Mouse (Mus musculus) neural tube, embryonic 11.5 days (tissue): Measurements from ENCODE around the gene Arrb2. TPM values are rescaled to one million over a fixed set of nuclear protein-coding genes. Genes with fewer than 3 reads are reported as not detected.
A peak's percentile ranks its signal among the peaks of the same experiment; 100 is the strongest.

Experiments
- ATAC-seq: fragments of 200-750 bp; cut with Nextera tagmentation; 2 replicates; pipeline ENCODE4 v1.8.0; 2017; ENCODE audit warnings: moderate number of reproducible peaks, mild to moderate bottlenecking, moderate TSS enrichment, moderate library complexity; ENCODE audit not compliant: insufficient read depth, low FRiP score, low TSS enrichment
- DNase-seq: peaks from one replicate; pipeline ENCODE4 v3.0.0-alpha.2; 2015; ENCODE audit warnings: low spot score
- H3K27ac ChIP-seq: fragments of 300-500 bp; sonication (generic); 2 replicates; pipeline ENCODE4 v1.5.1; 2014; ENCODE audit warnings: low read depth, mild to moderate bottlenecking, low read length
- H3K27me3 ChIP-seq: fragments of 300-500 bp; sonication (generic); 2 replicates; pipeline ENCODE4 v1.6.1; 2014; ENCODE audit warnings: mild to moderate bottlenecking, low read length, mixed read lengths; ENCODE audit not compliant: control insufficient read depth, insufficient read depth
- H3K36me3 ChIP-seq: fragments of 300-500 bp; sonication (generic); 2 replicates; pipeline ENCODE4 v1.6.1; 2014; ENCODE audit warnings: mild to moderate bottlenecking, low read length, moderate library complexity, mixed read lengths; ENCODE audit not compliant: control insufficient read depth, insufficient read depth
- H3K4me1 ChIP-seq: fragments of 300-500 bp; sonication (generic); 2 replicates; pipeline ENCODE4 v1.6.1; 2014; ENCODE audit warnings: low read length, mixed read lengths; ENCODE audit not compliant: control insufficient read depth, insufficient read depth
- H3K4me2 ChIP-seq: fragments of 300-500 bp; sonication (generic); 2 replicates; pipeline ENCODE4 v1.6.1; 2014; ENCODE audit warnings: low read depth, mild to moderate bottlenecking, moderate library complexity
- H3K4me3 ChIP-seq: fragments of 300-500 bp; sonication (generic); 2 replicates; pipeline ENCODE4 v1.5.1; 2014; ENCODE audit warnings: low read depth, low read length
- H3K9ac ChIP-seq: fragments of 300-500 bp; sonication (generic); 2 replicates; pipeline ENCODE4 v1.6.1; 2014; ENCODE audit warnings: mild to moderate bottlenecking, low read length
- H3K9me3 ChIP-seq: fragments of 300-500 bp; sonication (generic); 2 replicates; pipeline ENCODE4 v1.6.1; 2016; ENCODE audit warnings: low read length; ENCODE audit not compliant: control insufficient read depth
- WGBS: fragments of 180-500 bp; shearing (Covaris S2); extraction: QIAGEN DNeasy Blood & Tissue Kit; methylation state at CpG from one replicate; pipeline ENCODE4 v1.1.7; 2014; 5-methylcytosine and 5-hydroxymethylcytosine counted together
- polyA plus RNA-seq: library from polyadenylated mRNA; unstranded; fragments of >200 nt; fragmentation: Nextera tagmentation; extraction: Ambion mirVana; gene quantifications from 2 replicates; pipeline ENCODE4 v1.2.1, GENCODE M21; 2014

The Arrb2 gene
- polyA plus RNA-seq, 1 experiment from 2014 or later, result 24.2 TPM

DNA sequence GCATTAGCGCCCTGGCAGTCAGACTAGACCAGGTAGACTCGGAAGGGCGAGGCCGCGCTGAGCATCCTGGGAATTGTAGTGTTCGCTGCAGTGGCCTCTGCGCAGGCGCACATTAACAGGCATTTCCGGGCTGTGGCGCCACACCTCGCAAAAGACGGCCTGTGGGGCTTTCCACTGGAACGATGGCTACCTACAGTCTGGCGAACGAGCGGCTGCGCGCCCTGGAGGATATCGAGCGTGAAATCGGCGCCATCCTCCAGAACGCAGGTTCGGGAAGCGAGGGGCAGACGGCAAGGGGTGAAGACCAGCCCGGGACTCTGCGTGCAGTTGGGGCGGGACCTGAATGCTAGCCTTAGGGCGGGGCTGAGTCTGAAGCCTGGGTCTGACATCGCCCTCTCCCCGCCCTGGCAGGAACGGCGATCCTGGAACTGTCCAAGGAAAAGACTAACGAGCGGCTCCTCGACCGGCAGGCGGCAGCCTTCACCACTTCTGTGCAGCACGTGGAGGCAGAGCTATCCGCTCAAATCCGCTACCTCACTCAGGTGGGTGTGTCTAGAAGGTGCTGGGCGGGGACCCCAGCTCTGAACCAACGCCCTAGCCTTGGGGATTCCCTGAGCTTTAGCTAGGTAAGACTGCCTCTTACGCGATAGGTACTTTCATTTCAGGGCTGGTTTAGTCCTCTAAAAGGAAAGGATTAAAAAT lies 19.5 kb downstream of the Arrb2 start, which contains the start of gene Med11:
TSS of gene Med11 (plus strand) at position 123 of the 702 bp plus-strand sequence.
- no peaks in the 10 kb centered on the region for H3K27me3 ChIP-seq
- under 1% methylated on average over 46 of the region's 46 CpGs for WGBS
- peak; percentile 94 for DNase-seq
- no peaks in the 10 kb centered on the region for H3K36me3 ChIP-seq
- H3K9ac ChIP-seq, result peak within 1 kb of the TSS; percentile 71
- H3K4me3 ChIP-seq, result peak within 1 kb of the TSS; percentile 58
- peak; percentile 95 for ATAC-seq
- H3K9me3 ChIP-seq, result no peaks in the 10 kb centered on the region
- H3K4me2 ChIP-seq, result peak within 1 kb of the TSS; percentile 63
- H3K4me1 ChIP-seq, result 0 out of 2 replicates have a peak, but pooled peaks cover 3% of the 10 kb centered on the region
- peak within 1 kb of the TSS; percentile 94 for H3K27ac ChIP-seq

DNA sequence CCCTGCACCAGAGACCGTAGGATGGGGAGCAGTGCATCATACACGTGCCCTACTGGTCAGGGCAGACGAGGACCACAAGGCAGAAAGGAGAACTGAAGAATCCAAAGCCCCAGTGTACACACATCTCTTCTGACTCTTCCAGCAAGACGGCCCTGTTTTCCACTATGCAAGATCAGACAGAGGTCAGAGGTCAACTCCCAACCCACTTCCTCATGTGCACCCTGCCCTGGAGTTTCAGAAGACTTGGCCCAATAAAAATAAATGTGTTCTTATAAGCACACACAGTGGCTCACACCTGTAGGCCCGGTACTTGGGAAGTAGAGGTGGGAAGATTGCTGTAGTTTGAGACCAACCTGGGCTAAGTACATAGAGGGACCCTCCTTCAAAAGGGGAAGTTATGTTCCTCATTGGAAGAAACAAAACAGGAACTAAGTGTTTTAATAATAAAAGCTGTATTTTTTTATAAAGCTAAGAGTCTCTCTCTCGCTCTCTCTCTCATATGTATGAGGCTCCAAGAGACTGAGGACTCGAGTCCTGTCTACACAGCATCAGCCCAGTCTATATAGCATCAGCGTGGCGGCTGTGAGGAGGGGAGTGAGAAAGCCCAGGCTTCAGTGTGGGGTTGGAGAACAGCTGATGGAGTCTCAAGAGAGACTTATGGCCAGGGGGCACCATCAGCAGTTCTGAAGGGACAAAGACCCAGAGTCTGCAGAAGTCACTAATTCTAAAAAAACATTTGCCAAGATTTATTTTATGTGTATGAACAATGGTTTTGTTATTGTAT lies 21.0 kb downstream of the Arrb2 start:
- Histone ChIP-seq H3K9me3 (no peaks in the 10 kb centered on the region), H3K36me3 (no peaks in the 10 kb centered on the region), H3K4me1 (0 out of 2 replicates have a peak, but pooled peaks cover 3% of the 10 kb centered on the region), H3K9ac (no peak overlapping the region), H3K4me2 (no peak overlapping the region), H3K4me3 (no peak overlapping the region), H3K27me3 (peaks cover under 1% of the 10 kb centered on the region; the same call in 1 of the 2 replicates), H3K27ac (no peak overlapping the region)
- DNase-seq (no peak), ATAC-seq (no peak)
- WGBS, result 88% methylated on average over 9 of the region's 9 CpGs

DNA sequence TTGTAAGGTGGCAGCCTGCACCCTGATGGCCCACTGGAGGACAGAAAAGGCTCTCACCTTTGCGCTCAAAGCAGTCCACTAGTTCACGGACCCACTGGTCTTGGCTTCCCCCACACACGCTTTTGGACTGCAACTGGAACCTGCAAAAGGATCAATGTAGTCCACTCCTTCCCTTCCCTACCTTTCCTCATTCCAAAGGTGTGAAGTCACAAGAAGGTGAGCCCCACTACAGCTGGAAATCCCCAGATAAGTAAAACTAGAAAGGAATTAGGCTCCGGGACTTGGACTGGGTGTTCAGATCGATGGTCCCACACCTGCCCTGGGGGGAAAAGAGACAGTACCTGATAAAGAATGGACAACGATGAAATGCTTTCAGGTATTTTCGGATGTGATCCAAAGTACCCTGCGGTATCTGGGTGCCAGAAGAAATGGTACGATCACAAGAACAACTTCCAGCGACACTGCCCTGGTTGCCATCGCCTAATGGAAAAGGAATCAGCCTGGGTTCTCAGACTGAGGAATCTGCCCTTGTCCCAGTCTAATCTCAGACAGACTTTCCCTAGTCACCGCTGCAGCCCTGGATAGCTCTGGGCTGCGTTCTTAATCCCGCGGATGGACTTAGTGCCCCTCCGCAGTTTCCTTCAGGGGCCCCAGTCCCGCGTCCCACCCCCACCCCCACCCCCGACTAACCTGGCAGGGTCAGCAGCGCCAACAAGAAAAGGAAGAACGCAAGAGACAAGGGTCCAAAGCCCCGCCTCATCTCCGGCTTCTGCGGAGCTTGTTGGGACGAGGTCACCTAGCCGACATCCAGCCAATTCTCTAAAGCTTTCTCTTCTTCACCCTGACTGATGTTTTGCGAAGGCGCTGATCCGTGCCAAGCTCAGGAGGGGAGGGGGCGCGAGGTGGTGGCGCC lies 26.5 kb downstream of the Arrb2 start, which contains the start of gene Zmynd15:
TSS of gene Zmynd15 (plus strand) at position 746 of the 913 bp plus-strand sequence.
- Histone ChIP-seq H3K36me3 (no peaks in the 10 kb centered on the region), H3K27ac (no peak within 1 kb of the TSS), H3K4me3 (peak within 1 kb of the TSS; percentile 40), H3K9me3 (no peaks in the 10 kb centered on the region), H3K9ac (peak within 1 kb of the TSS; percentile 50), H3K4me2 (peak within 1 kb of the TSS; percentile 67), H3K27me3 (peaks cover 23% of the 10 kb centered on the region), H3K4me1 (no peaks in the 10 kb centered on the region)
- DNase-seq, result peak; percentile 20
- ATAC-seq, result no peak
- WGBS, result 20% methylated on average over 31 of the region's 32 CpGs

DNA sequence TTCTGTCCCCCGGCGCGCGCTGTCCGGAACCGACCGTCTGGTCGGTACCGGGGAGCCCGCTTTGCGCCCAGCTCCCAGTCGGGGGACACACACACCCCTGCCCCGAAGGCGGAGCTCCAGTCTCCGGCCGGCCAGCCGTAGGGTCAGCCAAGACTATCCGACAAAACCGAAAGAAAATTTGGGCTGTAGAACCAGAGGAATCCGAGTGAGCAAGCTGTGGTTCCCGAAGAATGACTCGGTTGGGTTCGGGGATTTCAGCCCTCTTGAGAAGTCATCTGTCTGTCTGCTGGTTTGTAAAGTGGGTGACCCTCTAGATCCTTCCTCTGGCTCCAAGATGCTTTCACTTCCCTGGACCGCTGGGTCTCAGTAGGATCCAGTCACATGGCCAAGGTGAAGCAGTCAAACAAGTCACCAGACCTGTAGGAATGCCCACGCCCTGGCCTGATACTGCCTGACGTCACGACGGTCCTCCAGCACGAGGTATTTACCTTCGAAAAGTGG lies 27.2 kb downstream of the Arrb2 start, which contains the start of gene Cxcl16:
TSS of gene Cxcl16 (minus strand) at position 384 of the 501 bp plus-strand sequence.
- DNase-seq, result no peak
- H3K9ac ChIP-seq, result peak within 1 kb of the TSS; percentile 50
- 3% methylated on average over 30 of the region's 30 CpGs for WGBS
- no peaks in the 10 kb centered on the region for H3K9me3 ChIP-seq
- peak within 1 kb of the TSS; percentile 40 for H3K4me3 ChIP-seq
- H3K4me1 ChIP-seq, result no peaks in the 10 kb centered on the region
- H3K27ac ChIP-seq, result no peak within 1 kb of the TSS
- H3K27me3 ChIP-seq, result peaks cover 23% of the 10 kb centered on the region
- ATAC-seq, result no peak
- no peaks in the 10 kb centered on the region for H3K36me3 ChIP-seq
- peak within 1 kb of the TSS; percentile 67 for H3K4me2 ChIP-seq

DNA sequence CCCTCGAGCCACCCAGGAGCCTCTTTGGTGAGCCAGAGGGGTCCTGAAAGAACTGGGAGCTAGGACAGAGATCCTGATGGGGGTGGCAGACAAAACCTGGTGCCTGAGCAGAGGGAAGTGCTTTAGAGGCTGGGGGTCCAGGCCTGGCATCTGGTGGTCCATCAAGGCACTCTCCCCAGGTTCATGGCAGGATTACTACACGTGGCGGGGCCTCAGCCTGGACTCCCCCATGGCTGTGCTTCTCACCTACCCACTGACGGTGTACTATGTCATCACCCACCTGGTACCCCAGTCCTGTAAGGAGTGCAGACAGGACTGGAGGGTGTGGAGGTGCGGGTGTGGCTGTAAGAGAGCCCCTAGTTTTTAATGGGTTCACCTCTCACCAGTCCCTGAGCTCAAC lies 31.5 kb downstream of the Arrb2 start:
- Histone ChIP-seq H3K27ac (no peak overlapping the region), H3K4me1 (no peaks in the 10 kb centered on the region), H3K4me3 (no peak overlapping the region), H3K9me3 (no peaks in the 10 kb centered on the region), H3K9ac (no peak overlapping the region), H3K36me3 (no peaks in the 10 kb centered on the region), H3K27me3 (peaks cover 22% of the 10 kb centered on the region), H3K4me2 (no peak overlapping the region)
- no peak for ATAC-seq
- no peak for DNase-seq
- 81% methylated on average over 5 of the region's 5 CpGs for WGBS

DNA sequence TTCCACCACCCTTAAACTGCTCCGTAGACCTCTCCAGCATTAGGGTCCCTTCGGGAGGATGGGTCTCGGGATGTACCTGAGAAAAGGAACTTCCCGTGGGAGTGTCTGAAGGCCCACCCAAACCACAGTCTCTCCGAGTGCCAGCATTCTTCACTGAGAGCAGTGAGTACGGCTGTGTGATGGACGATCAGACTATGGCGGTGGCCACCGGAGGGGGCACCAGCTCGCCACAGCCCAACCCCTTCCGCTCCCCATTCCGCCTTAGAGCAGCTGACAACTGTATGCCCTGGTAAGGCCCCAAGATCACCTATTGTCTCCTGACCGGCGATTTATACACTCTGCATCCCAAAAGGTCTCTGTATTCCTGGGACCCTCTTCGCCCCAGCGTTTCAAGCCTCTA lies 32.8 kb downstream of the Arrb2 start:
- no peak overlapping the region for H3K4me3 ChIP-seq
- 24% methylated on average over 16 of the region's 16 CpGs for WGBS
- H3K27me3 ChIP-seq, result peaks cover 10% of the 10 kb centered on the region
- no peak overlapping the region for H3K27ac ChIP-seq
- no peak overlapping the region for H3K4me2 ChIP-seq
- H3K9ac ChIP-seq, result no peak overlapping the region; the same call in 1 of the 2 replicates
- H3K4me1 ChIP-seq, result no peaks in the 10 kb centered on the region
- no peaks in the 10 kb centered on the region for H3K36me3 ChIP-seq
- peak; percentile 20 for DNase-seq
- no peak for ATAC-seq
- no peaks in the 10 kb centered on the region for H3K9me3 ChIP-seq

DNA sequence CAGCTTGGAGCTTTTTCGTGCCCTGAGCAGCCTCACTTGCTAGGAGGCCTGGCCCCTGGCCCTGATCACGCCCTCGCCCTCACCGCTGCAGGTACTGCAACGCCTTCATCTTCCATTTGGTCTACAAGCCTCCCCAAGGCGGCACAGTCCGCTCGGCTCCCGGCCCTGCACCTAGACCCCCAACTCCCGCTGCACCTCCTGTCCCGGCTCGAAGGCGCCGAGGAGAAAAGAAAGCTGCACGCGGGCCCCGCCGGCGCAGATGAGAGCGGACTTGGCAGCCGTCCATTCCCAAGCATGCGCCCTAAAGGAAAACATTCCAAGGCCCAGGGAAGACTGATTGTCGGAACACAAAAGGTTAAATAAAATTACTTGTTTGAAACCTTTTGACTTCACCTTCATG lies 33.4 kb downstream of the Arrb2 start:
- Histone ChIP-seq H3K4me2 (no peak overlapping the region), H3K36me3 (no peaks in the 10 kb centered on the region), H3K27ac (no peak overlapping the region), H3K9me3 (no peaks in the 10 kb centered on the region), H3K27me3 (peaks cover 4% of the 10 kb centered on the region), H3K4me1 (no peaks in the 10 kb centered on the region), H3K4me3 (no peak overlapping the region), H3K9ac (no peak overlapping the region; the same call in 1 of the 2 replicates)
- 21% methylated on average over 23 of the region's 23 CpGs for WGBS
- ATAC-seq (no peak), DNase-seq (peak; percentile 22)
